Mouse (Mus musculus) brain, adult 2 months (tissue): ENCODE results near the gene Lrrc37a.
"Not testable (repeated sequence)": the region's sequence is repeated elsewhere in the genome, so short reads cannot be mapped to it uniquely, and the experiment has no call there.

Experiments
- DNase-seq: peaks from one replicate; pipeline ENCODE4 v3.0.0; 2011; ENCODE audit warnings: low read depth, low spot score

Gene Lrrc37a

DNA sequence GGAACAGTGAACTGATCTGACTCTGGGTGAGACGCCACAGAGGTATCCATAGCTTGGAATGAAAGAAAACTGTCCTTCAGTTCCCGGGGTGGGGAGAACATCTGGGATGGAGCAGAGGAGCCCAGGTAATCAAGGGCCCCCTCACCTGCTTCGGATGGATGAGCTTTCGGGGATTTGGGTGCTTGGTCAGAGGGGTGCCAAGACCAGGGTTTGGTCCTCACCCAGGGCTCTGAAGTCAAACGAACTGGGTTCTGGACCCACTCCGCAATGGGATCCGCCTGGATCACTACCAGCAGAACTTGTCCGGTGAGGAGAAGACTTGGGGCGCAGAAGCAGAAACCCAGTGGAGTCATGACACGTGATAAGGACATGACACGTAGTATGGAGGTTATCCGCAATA is at the start of gene Lrrc37a:
Gene Lrrc37a (minus strand): TSS at position 101 of the 400 bp plus-strand sequence.
- DNase-seq: no peak

DNA sequence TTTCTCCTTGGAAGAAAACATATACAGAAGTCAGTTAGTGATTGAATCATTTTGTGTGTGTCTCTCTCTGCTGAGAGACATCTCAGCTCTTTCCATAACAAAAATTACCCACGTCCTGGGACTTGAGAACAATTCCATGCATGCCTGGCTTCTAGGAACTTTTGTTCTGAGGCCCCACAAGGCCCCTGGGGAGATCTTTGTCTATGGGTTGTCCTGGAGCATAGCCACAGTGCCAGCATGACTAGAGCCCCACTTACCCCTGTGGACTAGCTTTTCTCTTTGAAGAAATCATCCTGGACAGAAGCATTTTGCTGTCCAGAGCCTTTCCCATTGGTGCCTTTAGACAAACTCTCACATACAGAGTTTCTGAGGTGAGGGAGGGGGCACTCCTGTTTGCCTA is 30.6 kb upstream of the Lrrc37a start:
- not testable (repeated sequence) for DNase-seq

DNA sequence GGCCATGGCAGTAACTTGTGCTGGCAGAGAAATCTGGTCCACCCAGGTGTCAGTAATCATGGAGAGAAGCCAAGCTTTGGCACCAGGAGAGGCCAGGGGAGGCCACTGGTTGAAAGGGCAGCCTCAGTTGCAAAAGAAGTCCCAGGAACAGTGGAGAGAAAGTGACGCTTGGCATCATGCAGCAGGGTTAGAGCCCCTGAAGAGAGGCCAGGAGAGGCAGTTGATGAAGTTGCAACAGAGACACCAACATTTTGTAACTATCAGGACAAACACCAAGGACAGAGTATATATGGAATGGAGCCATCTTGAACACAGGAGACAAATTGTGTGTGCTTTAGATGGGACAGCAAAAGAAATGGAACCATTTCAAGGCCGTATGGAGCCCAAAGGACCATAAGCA is 7.7 kb upstream of the Lrrc37a start:
- DNase-seq: no peak

DNA sequence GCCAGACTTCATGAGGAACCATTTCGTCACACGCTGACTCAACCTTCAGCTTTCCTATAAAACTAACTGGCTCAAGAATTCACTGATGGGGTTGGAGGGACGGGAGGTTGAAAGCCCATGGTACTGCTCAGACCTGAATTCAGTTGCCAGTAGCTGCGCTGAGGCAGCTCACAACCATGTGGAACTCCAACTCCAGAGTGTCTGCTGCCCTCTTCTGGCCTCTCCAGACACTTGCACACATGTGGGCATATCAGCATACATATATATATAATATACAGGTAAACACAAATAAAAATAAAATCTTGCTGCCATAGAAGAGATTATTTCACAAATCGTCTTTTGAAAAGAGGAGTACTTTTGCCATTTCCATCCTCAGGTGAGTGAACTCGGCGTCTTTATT is 40.0 kb downstream of the Lrrc37a start:
- peak; percentile 3 for DNase-seq

DNA sequence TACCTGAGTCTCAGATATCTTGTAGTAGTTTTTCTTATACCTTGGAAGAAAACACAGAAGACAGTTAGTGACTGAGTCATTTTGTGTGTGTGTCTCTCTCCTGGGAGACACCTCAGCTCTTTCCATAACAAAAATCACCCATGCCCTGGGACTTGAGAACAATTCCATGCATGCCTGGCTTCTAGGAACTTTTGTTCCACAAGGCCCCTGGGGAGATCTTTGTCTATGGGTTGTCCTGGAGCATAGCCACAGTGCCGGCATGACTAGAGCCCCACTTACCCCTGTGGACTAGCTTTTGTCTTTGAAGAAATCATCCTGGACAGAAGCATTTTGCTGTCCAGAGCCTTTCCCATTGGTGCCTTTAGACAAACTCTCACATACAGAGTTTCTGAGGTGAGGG is 53.3 kb downstream of the Lrrc37a start:
- not testable (repeated sequence) for DNase-seq

DNA sequence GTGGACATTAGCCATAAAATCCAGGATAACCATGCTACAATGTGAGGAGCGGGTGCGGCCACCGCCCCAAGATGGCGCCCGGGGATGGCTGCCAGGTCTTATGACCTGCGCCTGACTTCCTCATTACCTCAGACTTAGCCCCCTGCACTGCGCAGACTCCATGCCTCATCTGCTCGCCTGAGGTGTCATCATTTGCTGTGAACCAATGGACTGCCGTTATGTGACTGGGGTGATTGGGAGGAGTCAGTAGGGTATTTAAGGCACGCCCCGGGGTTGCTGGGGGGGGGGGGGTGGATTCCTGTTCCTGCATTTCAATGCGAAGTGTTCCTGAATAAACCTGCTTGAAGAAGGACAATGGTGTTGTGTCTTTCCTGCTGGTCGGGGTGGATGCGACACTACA is 54.7 kb downstream of the Lrrc37a start:
- not testable (repeated sequence) for DNase-seq

DNA sequence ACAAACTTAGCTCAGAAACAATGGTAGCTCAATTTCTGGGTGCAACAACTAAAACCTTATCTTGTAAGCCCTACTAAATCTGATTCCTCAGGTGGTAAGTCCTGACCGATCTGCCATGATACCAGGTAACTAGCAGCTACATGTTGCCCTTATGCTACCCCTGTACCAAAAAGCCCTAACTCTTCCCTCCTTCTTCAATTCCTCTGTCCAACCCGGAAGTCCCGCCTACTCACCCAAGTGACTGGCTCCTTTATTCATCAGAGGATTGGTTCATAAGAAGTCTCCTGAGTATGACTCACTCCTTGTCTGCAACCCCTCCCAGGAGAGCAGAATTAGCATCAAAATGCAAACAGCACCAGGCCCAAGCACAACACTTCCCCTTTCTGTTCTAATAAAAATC is 60.7 kb downstream of the Lrrc37a start:
- no peak for DNase-seq

DNA sequence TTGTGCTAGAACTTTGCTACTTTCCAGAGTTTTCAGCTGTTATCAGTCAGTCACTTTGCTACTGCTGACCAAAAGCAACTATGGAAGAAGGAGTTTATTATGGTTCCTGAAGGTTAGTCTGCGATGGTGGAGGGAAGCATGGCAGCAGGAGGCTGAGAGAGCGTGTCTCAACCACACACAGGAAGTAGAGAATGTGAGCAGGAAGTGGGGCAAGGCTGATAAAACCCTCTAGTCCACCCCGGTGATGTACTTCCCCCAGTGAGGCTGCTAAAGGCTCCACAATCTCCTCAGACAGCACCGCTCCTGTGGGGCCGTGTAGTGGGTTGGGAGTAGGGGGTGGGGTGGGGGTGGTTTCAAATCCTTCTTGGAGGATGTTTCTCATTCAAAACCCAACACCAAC is 68.1 kb downstream of the Lrrc37a start:
- no peak for DNase-seq

DNA sequence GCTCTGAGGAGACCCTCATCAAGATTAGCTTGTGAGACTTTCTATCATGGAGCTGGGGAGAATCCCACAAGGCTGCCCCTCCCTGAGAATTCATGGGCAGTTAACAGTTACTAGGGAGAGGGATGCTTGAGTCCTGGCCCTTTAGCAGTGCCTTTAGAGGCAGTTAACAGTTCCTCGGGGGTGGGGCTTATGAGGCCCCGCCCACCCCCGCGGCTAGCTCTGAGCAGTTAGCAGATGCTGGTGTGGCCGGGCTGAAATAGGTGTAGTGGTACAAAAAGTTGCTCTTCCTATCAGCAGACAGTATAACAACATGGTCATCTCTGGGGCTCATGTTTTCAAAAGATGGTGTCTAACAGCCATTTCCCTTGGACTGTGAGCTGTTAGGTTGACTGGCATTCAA is 79.4 kb downstream of the Lrrc37a start:
- DNase-seq: no peak

DNA sequence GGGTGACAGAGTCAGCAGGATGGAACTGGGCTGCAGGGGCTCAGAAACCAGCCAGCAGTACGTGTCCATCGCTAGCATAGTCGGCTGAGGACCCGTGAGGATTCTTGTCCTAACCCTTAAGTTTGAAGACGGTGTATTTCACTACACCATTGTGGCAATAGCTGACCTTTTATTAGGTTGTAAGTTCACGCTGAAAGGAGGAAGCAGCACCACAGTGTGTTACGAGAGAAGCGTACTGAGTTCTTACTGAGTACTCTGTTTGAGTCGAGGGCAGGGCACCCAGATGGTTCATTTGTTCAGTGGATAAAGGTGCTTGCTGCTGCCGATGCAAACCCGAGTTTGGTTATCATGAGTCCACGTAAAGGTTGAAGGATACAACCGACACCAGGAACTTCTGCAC is 84.7 kb downstream of the Lrrc37a start:
- DNase-seq: no peak

DNA sequence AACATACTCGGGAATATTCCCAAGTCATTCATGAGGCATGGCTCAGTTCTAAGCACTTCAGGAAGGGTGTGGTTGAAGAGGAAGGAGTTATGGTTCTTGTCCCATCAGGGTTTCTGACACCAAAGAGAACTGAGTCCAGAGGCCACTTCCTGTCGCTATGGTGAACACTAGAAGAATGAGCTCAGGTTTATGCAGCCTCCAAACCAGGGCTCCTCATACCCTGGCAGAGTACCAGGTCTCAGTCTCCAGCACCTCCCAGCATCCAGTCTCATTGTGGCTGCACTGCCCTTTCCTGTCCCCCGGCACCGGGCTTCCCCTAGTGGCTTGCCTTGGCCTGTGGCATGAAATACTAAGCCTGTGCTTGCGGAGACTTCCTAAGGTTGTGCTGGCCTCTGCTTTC is 85.2 kb downstream of the Lrrc37a start:
- no peak for DNase-seq

DNA sequence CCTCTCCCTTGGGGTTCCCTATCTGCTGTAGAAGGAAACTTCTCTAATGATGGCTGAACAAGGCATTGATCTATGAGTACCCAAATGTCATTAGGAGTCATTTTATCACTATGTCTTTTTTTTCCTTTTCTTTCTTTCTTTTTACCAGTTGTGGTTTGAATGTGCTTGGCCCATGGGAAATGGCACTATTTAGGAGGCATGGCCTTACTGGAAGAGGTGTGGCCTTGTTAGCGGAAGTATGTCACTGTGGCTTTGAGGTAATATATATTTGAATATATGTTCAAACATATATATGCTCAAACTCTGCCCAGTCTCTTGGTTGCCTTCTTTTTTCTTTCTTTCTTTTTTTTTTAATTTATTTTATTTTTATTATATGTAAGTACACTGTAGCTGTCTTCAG is 90.9 kb downstream of the Lrrc37a start:
- no peak for DNase-seq

DNA sequence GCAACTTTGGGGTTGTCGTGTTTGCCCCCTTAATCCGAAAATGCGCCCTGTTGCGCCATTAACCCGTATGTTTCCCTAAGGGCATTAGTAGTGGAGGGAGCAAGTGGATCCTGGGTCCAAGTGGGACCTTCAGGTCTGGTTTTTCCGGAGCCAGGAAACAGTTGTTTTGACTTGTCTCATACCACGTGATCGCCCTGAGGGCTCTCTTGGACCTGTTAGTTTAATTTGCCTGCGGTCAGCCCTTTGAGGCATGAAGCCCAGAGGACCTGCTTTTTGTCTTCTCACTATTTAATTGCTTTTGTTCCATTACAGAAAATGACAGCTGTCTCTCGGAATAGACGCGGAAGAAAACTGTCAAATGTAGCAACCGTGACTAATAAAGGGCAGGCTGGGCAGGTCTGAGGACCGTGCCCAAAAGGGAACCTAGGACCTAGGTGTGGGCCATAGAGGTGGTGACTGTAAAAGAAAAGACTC is 91.4 kb downstream of the Lrrc37a start:
- DNase-seq: no peak

DNA sequence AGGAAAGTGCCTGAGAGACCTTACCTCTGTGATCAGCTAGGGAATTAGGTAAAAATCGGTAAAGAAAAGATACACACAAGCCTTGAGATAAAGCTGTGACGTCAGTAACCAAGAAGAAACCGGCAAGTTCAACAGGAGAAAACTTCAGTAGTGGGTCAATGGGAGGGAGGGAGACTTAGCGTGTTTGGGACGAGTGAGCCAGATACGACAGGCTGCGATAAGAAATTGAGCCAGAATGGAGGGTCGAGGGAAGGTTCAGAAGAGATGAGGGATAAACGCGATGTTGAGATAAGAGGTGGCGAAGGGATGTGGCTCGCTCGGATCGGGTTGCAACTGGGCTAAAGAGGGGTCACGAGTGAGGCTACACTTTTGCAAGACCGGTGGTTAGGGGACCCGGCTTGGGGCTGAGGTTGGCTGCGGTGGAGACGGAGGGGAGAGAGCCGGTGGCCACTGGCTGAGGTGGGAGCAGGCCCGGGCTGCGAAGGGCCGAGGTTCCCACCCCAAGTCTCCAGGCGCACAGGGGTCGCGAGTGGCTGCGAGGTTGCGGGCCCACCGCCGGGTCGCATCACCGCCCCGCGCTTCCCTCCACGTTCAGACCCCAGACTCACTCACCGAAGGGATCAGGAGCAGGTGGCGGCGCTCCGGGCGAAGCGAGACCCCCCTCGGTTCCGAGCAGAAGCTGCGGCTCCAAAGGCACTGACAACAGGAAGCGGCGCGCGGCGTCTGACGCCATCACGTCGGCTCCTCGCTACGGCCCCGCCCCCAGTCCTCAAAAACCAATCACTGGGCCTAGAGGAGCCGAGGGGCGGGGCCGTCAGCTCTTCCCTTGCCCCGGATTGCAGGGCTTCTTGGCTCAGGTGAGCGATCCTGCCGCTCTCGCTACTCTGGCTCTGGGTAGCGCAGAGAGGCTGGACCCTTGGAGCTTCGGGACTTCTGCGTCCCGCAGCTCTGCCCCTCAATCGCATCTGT is 92.1 kb downstream of the Lrrc37a start, which contains the start of gene Plekhm1:
Gene Plekhm1 (minus strand): TSS at position 707 of the 969 bp plus-strand sequence.
- DNase-seq: peak; percentile 98

DNA sequence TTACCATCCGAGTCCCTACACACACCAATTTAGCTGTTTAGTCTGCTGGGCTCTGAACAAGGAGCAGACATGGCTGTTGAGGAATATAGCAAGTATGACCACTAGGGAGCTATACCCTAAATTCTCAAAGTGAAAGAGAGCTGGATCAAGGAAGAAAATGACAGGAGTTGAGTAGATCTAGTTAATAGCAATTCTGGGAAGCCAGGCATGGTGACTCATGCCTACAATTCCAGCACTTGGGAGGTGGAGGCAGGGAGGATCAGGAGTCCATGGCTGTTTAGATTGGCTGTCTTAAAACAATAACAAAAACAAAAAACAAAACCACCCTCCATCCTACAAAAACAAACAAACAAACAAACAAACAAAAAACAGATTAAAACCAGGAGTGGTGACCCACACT is 93.1 kb downstream of the Lrrc37a start:
- DNase-seq: no peak

DNA sequence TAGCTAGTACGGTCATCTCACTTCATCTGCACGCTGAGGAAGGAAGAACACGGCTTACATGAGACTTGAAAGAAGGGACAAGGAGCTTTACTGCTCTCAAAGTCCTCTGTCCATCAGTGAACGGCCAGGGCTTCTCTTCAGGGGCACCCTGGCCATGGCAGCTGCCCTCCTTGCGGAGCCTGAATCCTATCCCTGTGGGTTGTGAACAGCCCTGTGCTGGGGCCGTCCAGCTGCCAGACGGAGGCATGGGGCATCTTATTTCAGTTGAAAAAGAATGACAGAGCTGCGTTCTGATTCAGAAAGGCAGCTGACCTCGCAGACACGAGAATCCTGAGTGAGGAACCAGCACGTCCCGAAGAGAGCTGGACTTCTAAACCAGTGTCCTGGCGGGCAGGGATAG is 95.5 kb downstream of the Lrrc37a start:
- no peak for DNase-seq

DNA sequence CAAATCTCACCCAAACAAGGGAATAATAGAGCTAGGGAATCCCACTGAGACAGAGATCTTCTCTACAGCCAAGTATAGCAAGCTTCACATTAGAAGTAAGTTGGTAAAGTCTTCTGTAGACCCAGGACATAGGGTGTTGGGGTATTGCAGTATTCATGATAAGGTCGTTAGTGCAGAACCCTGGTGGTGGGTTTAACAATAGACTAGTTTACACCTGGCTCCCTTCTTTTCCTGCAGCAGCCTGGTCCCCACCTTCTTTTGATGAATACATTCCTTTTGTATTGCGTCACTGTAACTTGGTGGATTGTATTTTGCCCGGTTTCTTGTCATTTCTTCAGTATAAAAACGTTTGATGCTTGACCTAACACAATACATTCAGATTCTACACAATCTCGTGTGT is 97.3 kb downstream of the Lrrc37a start:
- DNase-seq: not testable (repeated sequence)

DNA sequence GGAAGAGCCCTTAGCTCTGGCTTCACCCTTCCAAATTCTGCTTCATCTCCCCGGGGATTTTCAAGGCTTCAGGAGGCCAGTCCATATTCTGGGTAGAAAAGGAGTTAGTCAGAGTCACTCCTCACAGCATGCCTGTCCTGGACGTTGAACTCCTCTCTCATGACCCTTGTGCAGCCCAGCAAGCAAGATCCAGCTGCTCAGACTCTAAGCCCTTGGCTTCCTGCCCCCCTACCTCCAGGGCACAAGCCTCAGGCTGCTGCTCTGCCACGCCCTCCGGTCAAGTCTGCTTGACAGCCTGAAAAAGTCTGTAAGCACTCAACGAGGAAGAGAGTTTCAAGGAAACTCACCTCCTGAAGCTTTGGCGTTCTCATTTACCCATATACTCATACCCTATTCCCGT is 97.8 kb downstream of the Lrrc37a start:
- DNase-seq: no peak

DNA sequence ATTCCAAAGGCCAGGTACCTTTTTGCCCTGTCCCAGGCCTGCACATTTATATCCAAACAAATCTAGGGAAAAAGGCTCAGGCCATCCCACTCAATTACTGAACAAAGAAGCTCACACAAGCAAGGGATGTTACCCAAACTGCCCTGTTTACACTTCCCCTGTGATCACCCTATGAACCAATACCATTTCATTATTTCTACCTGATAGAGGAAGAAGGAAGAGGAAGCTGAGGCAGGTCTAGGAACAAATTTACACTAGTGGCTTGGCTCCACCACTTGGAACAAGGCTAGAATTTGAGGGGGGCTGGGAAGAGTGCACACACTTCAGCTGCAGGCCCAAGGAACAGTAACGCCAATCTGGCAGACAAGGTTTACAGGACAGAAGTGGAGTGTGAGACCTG is 98.6 kb downstream of the Lrrc37a start:
- no peak for DNase-seq

DNA sequence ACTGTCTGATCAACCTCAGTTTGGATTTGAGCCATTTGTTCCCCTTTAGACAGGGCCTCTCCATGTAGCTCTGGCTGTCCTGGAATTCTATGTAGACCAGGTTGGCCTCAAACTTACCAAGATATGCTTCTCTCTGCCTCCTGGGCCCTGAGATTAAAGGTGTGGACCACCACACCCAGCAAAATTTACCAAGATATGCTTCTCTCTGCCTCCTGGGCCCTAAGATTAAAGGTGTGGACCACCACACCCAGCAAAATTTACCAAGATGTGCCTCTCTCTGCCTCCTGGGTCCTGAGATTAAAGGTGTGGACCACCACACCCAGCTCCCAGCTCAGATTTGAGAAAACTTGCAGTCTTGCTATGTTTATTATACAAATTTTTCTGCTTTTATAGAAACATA is 99.8 kb downstream of the Lrrc37a start:
- DNase-seq: no peak

DNA sequence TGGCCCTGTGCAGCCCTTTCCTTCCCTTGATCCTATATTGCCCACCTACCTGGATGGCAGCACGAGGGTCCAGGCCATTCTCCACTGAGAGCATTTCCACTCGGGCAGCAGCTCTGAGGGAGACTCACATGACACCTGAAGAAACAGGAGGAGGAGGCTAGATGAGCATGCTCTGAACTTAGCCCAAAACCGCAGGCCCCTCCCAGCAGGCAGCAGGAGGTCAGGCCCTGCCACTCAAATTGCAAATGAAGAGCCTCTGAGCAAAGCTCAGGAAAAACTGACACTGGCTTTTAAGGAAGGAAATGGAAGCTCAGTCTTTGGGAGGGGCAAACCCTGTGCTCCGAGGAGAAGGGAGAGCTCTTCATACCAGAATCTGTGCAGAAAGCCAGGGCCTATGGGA is 100.6 kb downstream of the Lrrc37a start:
- no peak for DNase-seq

DNA sequence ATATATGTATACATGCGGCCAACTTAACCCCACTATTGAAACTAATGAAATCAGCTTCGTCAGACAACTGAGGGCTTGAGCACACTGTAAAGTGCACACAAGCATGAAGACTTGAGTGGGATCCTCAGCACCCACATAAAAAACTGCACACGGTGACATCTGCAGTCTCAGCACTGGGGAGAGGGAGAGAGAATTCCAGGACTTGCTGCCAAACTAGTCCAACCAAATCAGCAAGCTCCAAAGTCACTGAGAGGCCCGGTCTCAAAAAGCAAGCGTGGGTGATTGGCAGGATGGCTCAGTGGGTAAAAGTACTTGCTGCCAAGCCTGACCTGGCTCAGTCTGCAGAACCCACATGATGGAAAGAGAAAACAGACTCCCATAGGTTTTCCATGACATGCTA is 101.7 kb downstream of the Lrrc37a start:
- DNase-seq: peak; percentile 86

DNA sequence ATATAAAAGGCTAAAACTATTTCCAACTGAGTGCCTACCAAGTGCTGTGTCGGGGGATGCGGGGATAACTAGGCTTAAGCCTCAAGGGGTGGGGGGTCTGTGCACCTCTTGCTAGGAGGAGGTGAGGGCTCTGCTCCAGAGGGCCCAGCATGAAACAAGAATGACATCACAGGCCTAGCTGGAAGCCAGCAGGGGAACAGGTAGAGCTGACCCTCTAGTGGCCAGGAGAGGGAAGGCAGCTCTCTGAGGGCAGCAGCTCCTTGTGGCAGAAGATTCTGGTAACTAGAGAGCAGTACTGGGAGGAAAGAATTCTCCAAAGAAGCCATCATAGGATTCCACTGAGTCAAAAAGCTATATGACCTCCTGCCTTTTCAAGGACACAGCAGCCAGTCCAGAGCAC is 102.2 kb downstream of the Lrrc37a start:
- peak; percentile 80 for DNase-seq
